Mouse (Mus musculus): ENCODE results near the gene Mef2a.

GRCm38 (mm10) chr7:67243894-67244282 is 128.8 kb downstream of the Mef2a start:
- no peak for TF ChIP-seq CTCF (IDR thresholded peaks at IDR 0.05; ENCODE audit: control insufficient read depth, insufficient read depth, low read length)
- no peak for TF ChIP-seq POLR2A (IDR thresholded peaks at IDR 0.05; ENCODE audit: borderline replicate concordance, control insufficient read depth, low read depth, low read length)

Measured in bone marrow, adult 2 months (tissue).